Mouse (Mus musculus): ENCODE results near the gene Tarsl2.

Tarsl2 gene

DNA sequence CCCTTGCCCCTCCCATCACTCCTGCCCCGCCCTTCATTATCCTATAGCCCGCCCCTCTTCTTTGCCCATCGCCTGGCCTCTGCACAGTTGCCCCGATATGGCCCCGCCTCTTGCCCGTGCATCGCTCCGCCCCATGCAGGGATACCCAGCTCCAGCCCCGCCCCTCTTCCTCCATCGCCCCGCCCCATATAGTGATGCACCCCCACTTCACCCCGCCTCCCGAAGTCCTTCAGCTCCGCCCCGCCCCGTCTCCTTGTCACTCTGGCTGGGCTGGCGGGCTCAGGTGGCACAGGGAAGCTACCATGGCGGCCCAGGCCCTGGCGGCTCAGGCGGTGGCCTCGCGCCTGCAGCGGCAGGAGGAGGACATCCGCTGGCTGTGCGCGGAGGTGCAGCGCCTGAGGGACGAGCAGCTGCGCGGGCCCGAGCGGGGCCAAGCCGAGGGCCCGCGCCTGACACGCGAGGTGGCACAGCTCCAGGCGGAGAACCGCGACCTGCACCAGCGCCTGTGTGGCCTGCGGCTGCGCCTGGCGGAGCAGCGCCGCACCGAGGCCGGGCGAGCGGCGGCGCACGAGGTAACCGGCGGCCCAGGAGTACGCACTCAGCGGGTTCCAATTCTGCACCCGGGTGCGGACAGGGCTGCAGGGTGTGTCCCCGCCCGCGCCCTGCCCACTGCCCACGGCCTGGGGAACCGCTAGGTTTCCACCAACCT is at the start of gene Tarsl2:
TSS of gene Tarsl2 (plus strand) at position 256 of the 709 bp plus-strand sequence.
- peak; percentile 93 to 95 for DNase-seq (ENCODE audit: low spot score in 2 of 2)

DNA sequence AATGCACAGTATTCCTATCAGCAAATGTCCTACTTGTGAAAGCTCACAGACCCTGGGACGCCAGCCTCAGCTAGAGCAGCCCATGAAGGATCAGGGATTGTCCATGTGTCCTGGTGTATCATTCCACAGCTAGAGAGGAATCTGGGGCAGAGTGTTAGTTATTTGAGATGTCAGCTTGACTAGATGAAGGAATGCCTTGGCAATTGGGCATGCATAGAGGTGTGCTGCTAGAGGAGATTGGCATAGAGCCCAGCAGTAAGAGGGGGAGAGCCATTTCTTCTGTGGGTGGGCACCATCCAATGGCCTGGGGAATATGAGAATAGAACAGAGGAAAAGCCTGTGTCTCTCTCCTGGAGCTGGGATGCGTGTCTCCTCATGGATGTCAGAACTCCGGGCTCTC is 38.6 kb upstream of the Tarsl2 start:
- DNase-seq (ENCODE audit: low spot score in 2 of 2), result no peak

DNA sequence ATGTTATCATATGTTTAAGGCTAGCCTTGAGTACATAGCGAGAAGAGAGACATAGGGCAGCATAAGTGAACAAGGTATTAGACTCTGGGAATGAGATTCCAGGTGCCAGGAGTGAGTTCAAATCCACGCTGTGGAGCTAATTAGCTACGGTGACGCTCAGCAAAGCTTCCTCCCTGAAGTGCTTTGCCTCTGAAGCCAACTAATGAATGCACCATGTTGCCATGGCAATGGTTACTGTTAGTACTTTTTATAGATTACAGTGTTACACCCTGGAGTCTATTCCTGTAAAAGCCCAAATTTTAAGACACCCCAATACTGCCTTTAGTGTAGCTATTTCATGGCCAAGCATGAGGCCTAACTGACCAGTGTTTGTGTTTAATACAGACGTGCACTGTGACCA is 37.7 kb upstream of the Tarsl2 start:
- peak in 1 of 2 experiments; percentile 28 for DNase-seq (ENCODE audit: low spot score in 2 of 2)

DNA sequence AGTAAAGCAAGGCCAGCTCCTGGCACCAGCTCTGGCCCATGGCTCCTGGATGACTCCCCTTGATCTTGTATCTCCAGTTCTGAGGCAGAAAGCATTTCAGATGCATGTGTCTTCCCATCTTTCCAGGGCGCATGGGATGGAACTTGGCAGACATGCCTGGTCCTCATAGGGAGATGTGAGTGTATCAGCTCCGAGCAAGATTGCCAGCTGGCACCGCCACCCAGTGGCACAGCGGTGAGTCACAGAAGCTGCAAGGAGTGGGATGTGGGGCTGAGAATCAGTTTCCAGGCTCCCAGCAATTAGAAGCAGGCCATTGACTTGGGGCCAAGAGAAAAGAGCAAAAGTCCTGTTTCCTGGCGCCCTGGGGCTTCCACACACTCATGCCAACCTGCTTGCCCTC is 34.5 kb upstream of the Tarsl2 start:
- DNase-seq (ENCODE audit: low spot score in 2 of 2), result peak; percentile 79 to 81

DNA sequence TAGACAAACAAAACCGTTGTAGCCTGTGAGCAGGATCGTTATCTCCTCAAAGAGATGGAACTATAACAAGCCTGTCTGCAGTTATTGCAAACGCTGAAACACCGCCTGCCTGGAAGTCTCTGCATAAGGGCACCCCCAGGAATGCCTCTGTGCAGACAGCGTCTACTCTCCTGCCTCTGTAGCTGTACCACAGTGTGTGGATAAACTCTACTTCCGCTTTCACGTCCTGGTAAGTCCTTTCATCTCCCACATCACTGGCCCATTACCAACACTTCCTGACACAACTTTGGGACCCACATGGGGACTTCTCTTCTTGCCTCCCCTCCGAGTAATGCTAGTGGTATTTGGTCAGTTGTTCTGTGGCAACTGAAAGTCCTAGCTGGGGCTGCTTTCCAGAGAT is 34.0 kb upstream of the Tarsl2 start:
- DNase-seq (ENCODE audit: low spot score in 2 of 2), result no peak

DNA sequence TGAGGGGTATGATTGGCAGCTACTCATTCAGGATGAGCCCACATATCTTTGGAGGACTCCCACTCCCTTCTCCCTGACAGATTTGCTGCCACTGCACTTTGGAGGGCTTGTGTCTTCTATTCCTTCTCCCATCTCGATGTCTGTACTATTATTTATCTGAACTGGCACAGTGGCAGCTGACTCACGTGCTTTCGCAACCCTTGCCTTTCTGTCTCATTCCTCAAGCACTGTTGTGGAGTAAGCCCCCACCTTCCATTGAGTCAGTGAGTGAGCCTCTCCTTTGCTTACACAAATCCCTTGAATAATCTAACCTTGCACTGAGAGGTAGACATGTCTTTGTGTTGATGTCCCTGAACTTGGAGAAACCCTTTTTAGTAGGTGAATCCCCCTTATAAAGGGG is 33.4 kb upstream of the Tarsl2 start:
- no peak for DNase-seq (ENCODE audit: low spot score in 2 of 2)

DNA sequence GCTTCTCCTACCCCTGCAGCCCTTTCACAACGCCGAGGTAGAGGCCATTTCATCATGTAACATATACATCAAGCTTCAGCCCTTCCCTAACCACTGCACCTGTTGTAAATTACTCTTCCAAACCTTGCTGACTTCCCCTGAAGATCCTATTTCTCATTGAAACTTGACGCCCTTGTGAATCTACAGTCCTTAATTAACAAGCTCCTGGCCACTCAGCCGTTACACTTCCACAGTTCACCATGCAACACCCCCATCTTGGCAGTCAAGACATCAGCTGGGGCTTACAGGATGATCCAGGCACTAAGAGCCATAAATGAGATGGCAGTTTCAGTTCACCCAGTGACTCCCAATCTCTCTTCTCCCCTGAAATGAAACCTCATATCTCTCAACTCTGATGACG is 31.0 kb upstream of the Tarsl2 start:
- DNase-seq (ENCODE audit: low spot score in 2 of 2), result no peak

DNA sequence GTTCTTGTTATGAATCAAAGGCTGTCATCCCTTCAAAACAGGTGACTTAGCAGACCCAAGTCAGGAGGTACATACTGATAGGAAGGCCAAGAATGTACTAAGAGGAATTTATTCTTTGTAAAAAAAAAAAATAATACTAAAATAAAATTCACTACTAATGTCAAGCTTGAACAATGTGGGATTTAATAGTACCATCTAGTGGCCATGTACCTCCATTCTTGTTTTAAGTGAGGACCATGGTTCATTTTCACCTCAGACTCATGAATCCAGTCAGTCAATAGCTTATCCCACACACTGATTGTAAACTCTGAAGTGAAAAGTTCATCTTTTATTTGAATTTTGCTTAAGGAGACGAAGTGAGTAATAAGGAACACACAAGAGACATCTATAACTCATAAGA is 25.9 kb upstream of the Tarsl2 start:
- no peak for DNase-seq (ENCODE audit: low spot score in 2 of 2)

DNA sequence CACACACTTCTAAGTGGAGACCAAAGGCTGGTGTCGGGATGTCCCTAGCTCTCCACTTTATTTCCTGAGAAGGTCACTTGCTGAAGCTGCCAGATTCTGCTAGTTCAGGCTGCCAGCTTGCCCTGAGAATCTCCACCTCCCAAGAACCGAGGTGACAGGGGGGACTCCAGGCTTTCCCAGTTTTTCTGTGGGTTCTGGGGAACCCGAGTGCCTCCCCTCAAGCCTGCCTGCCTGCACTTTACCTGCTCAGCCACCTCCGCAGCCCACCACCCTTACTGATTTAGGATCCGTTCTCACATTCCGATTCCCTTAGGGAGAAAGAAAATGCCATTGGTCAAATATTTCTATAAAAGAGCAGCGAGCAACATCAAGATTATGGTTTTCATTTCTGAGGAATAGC is 24.0 kb upstream of the Tarsl2 start:
- no peak for DNase-seq (ENCODE audit: low spot score in 2 of 2)

DNA sequence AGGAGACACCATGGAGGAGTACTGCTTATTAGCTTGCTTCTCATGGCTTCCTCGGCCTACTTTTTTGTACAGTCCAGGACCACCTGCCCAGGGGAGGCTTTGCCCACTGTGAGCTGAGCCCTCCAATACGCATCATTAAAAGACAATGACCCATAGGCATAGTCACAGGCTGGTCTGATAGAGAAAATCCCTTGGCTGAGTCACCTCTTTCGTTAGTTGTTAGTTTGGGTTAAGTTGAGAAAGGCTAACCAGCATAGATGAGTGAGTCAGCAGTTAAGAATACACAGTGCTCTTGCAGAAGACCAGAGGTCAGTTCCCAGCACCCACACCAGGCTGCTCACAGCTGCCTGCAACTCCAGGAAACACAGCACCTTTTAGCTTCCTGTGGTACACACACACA is 21.4 kb upstream of the Tarsl2 start:
- DNase-seq (ENCODE audit: low spot score in 2 of 2), result no peak

DNA sequence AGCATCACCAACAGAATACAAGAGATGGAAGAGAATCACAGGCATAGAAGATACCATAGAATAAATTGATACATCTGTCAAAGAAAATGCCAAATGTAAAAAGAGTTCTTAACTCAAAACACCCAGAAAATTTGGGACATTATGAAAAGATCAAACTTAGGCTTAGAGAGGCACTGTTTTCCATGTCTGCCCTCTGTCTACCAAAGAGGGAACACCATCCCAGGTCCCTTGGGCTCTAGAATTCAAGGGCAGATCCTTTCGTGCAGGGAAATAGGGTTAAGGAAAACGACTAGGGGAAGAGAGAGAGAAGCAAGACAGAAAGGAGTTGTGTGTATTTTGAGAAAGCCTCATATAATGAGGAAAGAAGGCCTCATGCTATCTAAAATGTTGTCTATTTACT is 19.2 kb upstream of the Tarsl2 start:
- no peak for DNase-seq (ENCODE audit: low spot score in 2 of 2)

DNA sequence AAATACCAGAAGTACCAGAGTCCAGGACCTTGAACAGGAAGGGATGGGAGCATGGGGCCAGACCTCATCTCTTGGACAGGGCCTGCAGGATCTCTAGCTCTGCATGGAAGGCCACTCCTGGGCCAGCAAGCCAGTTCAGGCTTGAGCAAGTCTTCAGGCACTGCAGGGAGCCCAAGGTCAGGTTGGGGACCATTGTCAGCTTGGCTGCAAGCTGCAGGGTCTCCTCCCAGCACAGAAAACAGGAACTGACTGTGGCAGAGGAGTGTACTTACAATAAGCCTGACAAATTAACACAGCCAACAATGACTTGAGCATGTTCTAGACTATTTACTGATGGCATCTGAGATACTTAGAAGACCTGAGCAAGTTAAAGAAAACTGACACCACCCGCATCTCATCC is 14.9 kb upstream of the Tarsl2 start:
- DNase-seq (ENCODE audit: low spot score in 2 of 2), result no peak

DNA sequence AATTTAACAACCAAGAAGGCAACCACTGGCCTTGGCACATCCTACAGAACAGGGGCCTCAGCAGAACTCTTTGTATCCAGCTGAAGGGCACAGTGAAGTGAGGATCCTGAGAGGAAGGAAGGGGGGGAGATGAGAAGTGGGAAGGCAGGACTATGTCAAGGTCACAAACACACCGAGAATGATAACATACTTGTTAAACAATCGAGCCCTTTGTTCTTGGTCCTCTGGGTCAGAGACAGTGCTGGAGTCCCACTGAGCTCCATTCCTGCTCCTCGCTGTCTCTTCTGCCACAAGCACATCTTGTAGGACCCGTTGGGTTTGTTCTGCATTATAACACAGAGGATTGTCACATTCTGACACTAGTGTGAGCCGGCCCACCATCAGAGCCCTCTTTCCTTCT is 14.0 kb upstream of the Tarsl2 start:
- DNase-seq (ENCODE audit: low spot score in 2 of 2), result no peak

DNA sequence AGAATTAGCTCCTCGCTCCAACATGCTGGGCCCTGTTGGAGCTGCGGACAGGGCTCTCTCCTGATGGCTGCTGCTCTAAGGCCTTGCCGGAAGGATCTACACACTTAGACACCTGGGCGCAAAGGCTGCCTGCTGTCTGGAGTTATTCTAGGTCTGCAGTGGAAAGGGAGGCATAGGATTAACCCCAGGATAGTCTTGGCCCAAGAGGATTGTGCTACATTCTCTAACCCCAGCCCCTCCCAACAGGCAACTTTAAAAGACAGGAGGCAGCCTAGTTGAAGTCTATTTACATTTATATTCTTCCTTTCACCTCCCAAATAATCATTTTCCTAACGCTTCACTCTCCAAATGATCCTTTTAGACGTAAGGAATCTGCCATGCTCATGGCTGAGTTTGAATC is 8.9 kb upstream of the Tarsl2 start:
- DNase-seq (ENCODE audit: low spot score in 2 of 2), result no peak

DNA sequence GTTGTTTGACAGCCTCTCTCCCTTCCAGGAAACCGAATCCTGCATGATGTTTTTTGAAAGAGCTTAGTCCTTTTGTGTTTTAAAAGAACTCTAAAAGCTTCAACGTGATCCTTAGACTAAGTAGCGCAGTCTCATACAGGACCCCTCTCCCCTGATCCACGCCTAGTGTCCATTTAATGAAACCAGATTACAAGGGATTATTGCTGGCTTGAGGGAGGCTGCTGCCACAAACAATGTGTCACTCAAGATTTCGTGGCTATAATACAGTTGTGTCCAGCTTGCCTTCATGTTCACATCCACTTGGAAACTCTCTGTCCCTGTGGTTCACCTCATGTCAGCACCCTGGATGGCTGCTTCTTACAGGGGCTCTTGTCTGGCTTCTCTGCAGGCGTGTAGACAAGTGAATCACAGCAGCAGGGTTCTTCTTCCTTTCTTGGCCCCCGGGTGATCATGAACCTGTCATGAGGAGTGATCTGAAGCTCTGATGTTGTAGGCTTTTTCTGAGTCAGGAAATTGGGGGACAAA is 8.3 kb upstream of the Tarsl2 start:
- DNase-seq (ENCODE audit: low spot score in 2 of 2), result no peak

DNA sequence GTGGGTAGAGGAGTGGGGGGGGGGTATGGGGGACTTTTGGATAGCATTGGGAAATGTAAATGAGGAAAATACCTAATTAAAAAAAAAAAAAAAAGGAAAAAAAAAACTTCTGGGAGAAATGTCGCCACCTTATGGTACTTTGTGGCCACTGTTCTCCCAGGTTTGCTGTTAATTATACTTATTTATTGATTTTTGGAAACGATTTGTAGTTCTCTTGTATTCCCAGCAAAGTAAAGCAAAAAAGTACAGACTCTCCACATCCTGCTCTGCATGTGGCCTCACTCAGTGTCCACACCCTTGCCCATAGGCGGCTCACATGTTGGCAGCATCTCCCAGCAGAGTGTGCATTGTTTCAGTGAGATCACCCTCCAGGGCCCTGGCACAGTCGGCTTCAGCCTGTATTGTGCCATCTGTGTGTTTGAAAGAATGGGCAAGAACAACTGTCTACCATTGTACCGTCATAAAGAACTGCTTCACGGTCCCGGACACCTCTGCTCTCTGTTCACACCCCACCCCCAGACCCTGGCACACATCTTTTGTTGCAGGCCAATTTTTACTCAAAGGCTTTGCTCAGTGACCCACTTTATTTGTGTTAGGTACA is 6.4 kb upstream of the Tarsl2 start:
- DNase-seq (ENCODE audit: low spot score in 2 of 2), result no peak

DNA sequence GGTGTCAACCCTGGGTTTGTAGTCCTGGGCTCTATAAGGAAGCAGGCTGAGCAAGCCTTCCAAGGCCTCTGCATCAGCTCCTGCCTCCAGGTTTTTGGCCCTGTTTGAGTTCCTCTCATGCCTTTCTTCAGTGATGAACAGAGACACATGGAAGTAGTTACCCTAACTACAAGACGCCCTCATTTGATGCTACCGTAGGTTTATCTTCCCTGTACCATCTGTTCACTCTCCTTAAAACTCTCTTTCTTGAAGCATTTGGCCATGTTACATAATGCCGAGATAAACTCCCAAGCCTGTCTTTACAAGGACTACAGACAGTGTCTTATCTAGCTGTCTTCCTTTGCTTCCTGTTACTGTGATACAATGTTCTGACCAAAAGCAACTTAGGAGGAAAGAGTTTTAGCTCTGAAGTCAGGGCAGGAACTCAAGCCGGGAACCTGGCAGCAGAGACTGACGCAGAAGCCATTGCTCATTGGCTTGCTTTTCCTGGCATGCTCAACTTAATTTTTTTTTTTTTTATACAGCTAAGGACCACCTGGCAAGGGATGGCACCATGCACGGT is 4.8 kb upstream of the Tarsl2 start:
- DNase-seq (ENCODE audit: low spot score in 2 of 2), result peak; percentile 15 to 26

DNA sequence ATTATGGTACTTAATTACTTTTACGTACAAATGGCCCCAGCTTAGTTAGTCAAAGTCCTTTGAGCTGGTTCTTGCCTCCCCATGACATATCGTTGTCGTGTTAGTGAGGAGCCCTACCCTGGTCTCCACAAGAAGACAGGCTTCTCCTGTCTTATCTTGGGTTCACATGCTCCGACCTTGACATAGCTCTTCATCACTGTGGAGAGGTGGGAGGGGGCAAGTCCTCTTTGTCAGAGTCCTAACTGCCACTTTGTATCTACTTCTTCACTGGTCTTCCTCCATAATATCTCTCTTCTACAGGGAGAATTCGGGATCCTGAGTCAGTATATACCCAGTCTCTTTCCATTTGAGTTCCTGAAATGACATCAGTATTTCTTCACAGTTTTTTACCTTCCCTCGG is 4.0 kb upstream of the Tarsl2 start:
- DNase-seq (ENCODE audit: low spot score in 2 of 2), result no peak

DNA sequence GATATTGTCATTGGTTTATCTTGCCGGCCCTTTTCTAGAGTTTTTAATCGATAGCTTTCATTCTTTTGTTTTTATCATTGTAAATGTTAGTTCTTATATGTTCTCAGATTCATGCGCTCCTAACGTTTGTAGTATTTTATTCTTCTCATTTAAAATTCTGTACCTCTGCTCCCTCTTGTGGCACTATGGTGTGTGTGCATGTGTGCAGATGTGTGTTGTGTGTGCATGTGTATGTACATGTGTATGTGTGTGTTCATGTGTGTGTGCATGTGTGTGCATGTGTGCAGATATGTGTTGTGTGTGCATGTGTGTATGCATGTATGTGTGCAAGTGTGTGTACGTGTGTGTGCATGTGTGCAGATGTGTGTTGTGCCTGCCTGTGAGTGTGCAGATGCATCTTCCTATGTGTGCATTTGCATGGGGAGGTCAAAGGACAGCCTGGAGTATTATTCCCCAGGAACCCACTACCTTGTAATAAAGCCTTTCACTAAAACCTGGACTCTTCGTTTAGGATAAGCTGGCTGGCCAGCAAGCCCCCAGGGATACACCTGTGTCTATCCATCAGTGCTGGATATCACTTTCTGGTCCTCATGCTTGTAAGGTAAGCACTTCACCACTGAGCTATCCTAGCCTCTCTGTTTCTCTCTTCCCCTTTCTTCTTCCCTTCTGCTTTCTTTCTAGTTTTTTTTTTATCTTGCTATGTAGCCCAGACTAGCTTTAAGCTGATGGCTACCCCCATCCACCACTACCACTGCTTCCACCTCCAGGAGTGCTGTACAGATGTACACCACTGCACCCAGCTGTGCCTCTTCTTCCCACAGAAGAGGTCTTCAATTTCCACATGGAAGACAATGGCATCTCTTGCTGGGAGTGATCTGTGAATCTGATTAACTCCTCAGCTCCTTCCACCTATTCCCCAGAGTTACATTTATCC is 2.1 kb upstream of the Tarsl2 start:
- DNase-seq (ENCODE audit: low spot score in 2 of 2), result no peak

DNA sequence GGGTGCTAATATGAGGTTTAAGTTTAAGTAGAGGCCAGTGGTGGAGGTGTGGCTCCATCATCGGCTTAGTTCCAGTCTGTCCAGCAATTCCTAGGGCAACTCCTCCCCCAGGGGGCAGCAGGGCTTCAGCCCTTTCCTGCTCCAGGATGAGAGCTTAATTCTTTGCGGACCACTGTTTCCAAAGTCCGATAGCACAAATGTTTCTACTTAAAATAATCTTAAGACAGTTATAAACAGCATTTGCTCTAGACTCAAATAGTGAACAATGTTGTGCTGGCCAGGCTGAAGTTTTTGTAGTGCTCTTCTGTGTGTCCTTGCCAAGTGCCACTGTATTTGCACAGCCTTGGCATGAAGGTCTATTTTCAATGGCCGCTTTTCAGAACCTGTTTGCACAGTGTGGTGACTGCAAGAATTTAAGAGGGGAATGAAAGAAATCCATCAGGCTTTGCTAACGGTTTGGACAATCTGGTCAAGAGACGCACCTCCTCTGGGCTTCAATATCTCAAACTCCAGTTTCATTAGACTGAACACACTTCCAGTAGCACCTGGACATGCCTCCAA is 757 bp upstream of the Tarsl2 start:
- no peak for DNase-seq (ENCODE audit: low spot score in 2 of 2)

DNA sequence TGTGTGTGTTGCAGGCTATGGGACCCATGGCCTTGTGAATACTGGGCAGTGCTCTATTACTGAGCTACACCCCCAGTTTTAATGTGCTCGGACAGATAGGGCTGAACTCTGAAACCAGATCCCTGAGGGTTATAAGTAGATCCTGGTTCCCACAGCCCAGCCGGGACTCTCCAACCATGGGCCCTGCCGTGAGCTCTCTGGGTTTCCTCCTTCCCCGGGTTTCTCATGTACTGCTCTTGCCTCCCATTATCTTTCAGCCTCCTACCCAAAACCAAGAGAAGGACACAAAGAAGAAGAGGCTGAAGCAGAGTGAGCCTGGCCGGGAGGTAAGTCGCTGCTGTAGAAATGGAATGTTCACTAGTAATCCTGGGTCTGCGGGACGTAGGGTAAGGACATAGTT is 1.3 kb downstream of the Tarsl2 start:
- no peak for DNase-seq (ENCODE audit: low spot score in 2 of 2)

DNA sequence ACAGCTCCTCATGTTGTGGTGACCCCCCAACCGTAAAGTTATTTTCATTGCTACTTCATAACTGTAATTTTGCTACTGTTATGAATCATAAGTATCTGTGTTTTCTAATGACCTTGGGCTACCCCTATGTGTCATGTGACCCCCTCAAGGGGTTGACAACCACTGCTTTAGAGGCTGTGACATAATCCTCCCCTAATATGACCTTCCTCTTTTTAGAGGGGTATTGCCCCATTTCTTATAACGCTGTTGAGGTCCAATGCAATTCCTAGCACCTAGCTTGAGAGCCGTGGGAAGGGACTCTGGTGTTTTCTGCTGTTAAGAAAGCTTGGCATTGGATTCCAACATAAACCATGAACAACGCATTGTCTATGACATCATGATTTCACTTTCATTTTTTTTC is 6.0 kb downstream of the Tarsl2 start:
- DNase-seq (ENCODE audit: low spot score in 2 of 2), result no peak

All from right cerebral cortex, postnatal 36 days (tissue).